Mouse (Mus musculus) E14TG2a.4 (cell line): ENCODE measurements around the gene Stat4.

Source experiments
- H3K27me3 ChIP-seq: 2 replicates; pipeline ENCODE4 v1.6.1; 2014; ENCODE audit warnings: low read length, control low read depth; ENCODE audit not compliant: insufficient read depth
- H3K36me3 ChIP-seq: 2 replicates; pipeline ENCODE4 v1.6.1; 2014; ENCODE audit warnings: low read length, control low read depth; ENCODE audit not compliant: insufficient read depth
- H3K4me1 ChIP-seq: replicated peaks from 2 replicates; pipeline ENCODE4 v1.6.1; 2014; ENCODE audit warnings: low read depth, low read length, control low read depth
- H3K4me3 ChIP-seq: replicated peaks from 2 replicates; pipeline ENCODE4 v1.5.1; 2014; ENCODE audit warnings: mild to moderate bottlenecking, low read length
- H3K9me3 ChIP-seq: 2 replicates; pipeline ENCODE4 v1.6.1; 2014; ENCODE audit warnings: low read length, control low read depth
- CTCF ChIP-seq: conservative IDR thresholded peaks from 2 replicates; pipeline ENCODE4 v1.5.1; 2014; ENCODE audit warnings: low read length
- NANOG ChIP-seq: IDR thresholded peaks from 2 replicates; pipeline ENCODE4 v1.6.1; 2014; ENCODE audit warnings: borderline replicate concordance, low read length, mixed read lengths
- POU5F1 ChIP-seq: IDR thresholded peaks from 2 replicates; pipeline ENCODE4 v1.6.1; 2014; ENCODE audit warnings: low read length, borderline replicate concordance

Gene Stat4

DNA sequence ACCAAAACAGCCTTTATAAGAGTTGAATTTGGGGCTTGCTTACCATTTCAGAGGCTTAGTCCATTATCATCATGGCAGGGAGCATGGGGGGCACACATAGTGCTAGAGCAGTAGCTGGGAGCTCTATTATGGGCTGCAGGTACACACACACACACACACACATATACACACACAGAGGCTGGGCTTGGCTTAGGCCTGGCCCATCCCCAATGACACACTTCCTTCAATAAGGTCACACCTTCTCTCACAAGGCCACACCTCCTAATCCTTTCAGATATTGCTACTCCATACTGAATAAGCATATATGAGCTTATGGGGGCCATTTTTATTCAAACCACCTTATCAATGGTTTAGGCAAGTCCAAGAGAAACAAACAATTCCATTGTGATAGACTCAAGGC, 25.3 kb downstream of the Stat4 start:
- TF ChIP-seq POU5F1, result no peak
- no peak for TF ChIP-seq CTCF
- no peak for TF ChIP-seq NANOG
- Histone ChIP-seq H3K9me3 (no peaks in the 10 kb centered on the region), H3K36me3 (no peaks in the 10 kb centered on the region), H3K4me1 (peaks cover 40% of the 10 kb centered on the region), H3K27me3 (no peaks in the 10 kb centered on the region), H3K4me3 (no peak overlapping the region)

DNA sequence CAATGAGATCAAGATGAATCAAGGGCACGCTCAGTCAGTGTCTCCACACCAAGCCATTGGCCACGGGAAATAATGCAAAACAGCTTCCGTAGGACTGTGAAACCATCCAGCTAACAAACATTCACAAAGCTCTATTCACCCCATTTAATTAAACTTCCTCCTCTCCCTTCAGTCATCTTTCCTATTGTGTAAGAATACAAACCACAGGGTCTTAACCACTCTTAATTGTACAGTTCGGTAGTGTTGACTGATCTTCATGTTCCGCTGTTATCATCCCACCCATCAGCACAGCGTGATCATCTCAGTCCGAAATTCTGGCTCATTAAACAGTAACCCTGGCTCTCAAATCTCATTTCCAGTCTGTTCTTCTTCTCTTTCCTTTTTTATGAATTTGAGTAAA, 25.8 kb downstream of the Stat4 start:
- no peaks in the 10 kb centered on the region for H3K9me3 ChIP-seq
- TF ChIP-seq POU5F1 (no peak), NANOG (no peak), CTCF (no peak)
- H3K36me3 ChIP-seq, result no peaks in the 10 kb centered on the region
- H3K4me3 ChIP-seq, result no peak overlapping the region
- H3K4me1 ChIP-seq, result peaks cover 35% of the 10 kb centered on the region
- no peaks in the 10 kb centered on the region for H3K27me3 ChIP-seq

DNA sequence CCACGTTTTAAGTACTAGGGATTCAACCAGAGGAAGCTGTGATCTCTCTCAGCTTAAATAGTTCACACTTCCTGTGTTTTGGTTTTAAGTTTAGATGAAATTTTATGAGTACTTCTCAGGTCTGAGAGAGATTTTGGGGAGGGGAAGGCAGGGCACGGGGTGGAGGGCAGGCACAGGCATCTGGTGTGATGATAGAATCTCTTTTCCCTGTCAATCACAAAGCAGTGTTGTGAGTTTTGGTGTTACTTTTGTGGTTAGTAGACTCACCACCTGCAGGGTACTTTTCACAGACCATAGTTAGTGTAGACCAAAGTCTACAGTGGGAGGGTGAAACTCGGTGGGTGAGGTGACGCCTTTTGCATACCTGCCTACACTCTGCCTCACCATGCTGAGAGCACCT, 32.7 kb downstream of the Stat4 start:
- H3K4me3 ChIP-seq, result no peak overlapping the region
- no peaks in the 10 kb centered on the region for H3K27me3 ChIP-seq
- no peaks in the 10 kb centered on the region for H3K4me1 ChIP-seq
- no peaks in the 10 kb centered on the region for H3K9me3 ChIP-seq
- no peak for TF ChIP-seq NANOG
- no peak for TF ChIP-seq CTCF
- TF ChIP-seq POU5F1, result no peak
- H3K36me3 ChIP-seq, result no peaks in the 10 kb centered on the region

DNA sequence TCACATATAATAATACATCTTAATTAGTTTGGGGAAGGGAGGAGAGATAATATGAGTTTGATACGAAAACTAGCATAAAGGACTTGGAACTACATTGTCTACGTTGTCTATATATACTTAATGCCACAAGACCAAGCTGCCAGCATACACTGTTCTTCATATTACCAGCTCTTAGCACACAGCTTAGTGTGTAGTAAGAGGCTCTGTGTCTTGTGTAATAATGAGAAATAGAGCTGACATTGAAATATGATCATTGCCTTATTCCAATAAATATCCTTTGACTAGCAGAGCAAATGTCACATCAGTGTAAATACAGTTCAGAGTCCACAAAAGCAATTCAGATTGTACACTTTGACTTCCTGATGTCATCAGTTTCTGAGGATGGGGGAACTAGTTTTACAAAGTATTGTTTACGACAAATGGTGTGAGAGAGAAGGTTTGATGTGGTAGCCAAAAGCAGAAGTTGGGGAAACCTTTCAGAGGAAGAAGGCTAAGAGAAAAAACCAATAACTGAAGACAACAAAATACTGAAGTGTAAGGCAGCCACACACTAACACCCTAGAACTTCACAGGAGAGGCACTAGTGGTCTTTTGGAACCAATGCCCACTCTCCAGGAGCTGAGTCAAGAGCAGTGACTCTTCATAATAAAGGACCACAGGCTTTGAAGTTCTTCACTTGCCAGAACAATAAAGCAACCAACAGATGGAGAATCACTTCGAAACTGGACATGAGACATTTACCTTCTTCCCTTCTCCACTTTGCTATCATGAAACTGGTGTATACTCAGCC, 35.2 kb downstream of the Stat4 start:
- Histone ChIP-seq H3K9me3 (no peaks in the 10 kb centered on the region), H3K4me3 (no peak overlapping the region), H3K4me1 (peaks cover 13% of the 10 kb centered on the region), H3K36me3 (no peaks in the 10 kb centered on the region), H3K27me3 (no peaks in the 10 kb centered on the region)
- TF ChIP-seq POU5F1, result no peak

DNA sequence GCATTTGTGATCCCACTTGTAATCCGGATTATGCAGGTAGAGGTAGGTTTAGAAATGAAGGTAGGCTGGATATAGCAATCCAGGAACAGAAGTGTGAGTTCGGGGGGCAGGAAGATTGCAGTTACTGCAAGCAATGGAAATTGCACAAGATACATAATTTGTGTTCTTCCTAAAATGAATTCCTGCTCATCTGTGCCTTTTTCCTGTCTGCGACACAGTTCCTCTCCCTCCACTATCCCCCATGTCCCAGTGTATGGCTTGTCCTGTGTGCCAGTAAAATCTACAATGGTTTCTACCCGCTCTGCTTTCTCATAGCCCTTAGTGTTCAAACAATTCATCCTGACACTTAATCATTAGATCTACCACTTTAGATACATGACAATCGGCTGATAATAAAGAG, 41.7 kb downstream of the Stat4 start:
- Histone ChIP-seq H3K27me3 (no peaks in the 10 kb centered on the region), H3K4me3 (no peak overlapping the region), H3K9me3 (no peaks in the 10 kb centered on the region), H3K4me1 (peaks cover 13% of the 10 kb centered on the region), H3K36me3 (no peaks in the 10 kb centered on the region)
- no peak for TF ChIP-seq CTCF
- no peak for TF ChIP-seq POU5F1
- no peak for TF ChIP-seq NANOG

DNA sequence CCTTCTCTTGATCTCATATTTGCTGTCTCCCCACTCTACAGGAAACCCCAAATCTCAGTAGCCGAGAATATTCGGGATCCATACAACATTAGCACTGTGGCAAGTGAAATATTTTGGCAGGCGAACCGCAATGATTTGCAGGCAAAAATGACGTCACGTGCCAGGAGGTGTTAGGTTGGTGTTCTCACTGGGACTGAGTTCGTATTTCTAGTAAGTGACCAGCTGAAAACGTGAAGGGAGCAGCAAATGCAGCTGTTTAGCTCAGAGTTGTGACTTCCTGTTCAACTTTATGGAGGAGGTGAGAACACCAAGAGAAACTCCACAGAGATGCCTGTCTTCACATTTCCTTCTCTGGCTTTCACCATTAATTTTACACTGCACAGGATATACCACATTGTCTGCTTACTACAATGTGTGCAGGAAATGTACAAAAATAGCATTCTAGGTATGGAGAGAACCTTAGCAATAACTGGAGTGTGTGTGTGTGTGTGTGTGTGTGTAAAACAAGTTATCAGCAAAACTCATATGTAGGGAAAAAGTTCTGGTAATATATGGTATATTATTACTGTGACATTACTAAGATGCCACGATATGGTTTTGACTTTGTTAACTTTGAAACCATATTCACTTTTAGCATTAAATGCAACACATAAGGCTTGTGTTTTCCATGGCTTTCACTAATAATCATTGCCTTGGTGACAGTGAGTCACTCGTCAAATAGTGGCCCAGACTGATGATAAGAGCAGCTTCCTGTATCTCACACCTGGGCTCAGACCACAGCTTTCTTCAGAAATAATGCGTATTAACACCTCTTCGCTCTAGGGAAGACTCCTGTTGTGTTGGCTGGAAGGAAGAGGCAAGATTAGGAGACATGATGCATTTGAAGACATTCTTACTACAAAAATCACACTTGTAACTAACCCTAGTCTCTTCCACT, 48.1 kb downstream of the Stat4 start:
- no peak overlapping the region for H3K4me3 ChIP-seq
- H3K4me1 ChIP-seq, result peaks cover 4% of the 10 kb centered on the region
- no peaks in the 10 kb centered on the region for H3K36me3 ChIP-seq
- H3K27me3 ChIP-seq, result no peaks in the 10 kb centered on the region
- H3K9me3 ChIP-seq, result no peaks in the 10 kb centered on the region
- no peak for TF ChIP-seq POU5F1
- TF ChIP-seq NANOG, result no peak
- TF ChIP-seq CTCF, result no peak

DNA sequence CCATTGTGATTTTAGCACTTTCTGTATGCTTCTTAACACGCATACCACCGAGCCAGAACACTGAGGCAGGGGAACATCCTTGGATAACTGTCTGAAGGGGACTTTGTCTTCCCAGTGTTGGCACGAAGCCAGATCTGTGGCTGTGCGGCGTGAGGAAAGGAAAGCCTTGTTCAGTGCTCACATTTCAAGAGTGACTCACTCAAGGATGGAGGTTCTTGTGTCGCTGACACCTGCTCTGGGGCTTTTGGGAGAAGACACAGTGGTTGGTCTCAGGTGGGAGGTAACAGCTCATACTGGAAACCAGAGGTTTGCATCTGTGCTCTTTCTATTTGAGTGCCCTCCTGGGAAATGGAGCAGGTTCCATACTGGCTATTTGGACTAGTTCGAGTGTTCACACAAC, 52.2 kb downstream of the Stat4 start:
- no peaks in the 10 kb centered on the region for H3K9me3 ChIP-seq
- H3K4me1 ChIP-seq, result peaks cover 6% of the 10 kb centered on the region
- TF ChIP-seq NANOG (no peak), CTCF (no peak), POU5F1 (no peak)
- H3K36me3 ChIP-seq, result no peaks in the 10 kb centered on the region
- H3K27me3 ChIP-seq, result no peaks in the 10 kb centered on the region
- no peak overlapping the region for H3K4me3 ChIP-seq

DNA sequence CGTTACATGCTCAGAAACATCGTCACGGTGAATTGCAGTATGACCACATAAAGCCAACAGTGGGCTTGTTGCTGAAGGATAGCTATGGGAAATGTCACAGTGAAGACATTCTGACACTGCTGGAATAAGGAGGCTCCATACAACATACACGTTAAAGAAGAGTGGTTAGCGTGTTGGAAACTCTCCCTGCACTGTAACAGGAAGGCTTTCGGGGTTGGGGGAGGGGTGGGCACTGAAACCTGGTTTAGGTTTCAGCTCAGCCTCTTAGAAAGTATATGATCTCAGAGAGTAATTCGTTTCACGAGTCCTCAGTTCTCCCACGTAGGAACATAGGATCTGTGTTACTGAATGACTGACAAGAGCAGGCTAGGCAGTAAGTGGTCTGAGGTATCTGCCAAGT, 52.7 kb downstream of the Stat4 start:
- Histone ChIP-seq H3K9me3 (no peaks in the 10 kb centered on the region), H3K27me3 (no peaks in the 10 kb centered on the region), H3K4me1 (peaks cover 6% of the 10 kb centered on the region), H3K36me3 (no peaks in the 10 kb centered on the region), H3K4me3 (no peak overlapping the region)
- TF ChIP-seq POU5F1 (no peak), CTCF (no peak), NANOG (no peak)
